Mouse (Mus musculus): ENCODE data around the gene Cass4.

Cass4 gene

DNA sequence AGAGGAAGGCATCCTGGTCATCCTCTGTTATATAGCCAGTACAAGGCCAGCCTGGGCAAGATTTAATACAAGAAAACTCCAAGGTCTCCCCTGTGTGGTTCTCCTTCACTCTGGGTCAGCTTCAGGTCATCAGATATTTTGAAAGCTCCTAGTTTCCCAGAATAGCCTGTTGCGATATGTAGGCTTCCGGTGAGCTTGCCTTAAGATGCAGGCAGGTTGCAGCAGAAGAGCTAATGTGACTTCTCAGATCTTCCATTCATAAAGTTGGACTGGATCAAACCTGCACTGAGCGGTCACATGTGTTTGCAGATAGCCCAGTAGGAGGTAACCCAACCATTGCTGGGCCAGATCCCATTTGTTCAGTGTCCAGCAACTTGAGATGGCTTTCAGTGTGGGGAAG lies 8.9 kb upstream of the Cass4 start:
- no peak for DNase-seq (ENCODE audit: low spot score in 2 of 2)

DNA sequence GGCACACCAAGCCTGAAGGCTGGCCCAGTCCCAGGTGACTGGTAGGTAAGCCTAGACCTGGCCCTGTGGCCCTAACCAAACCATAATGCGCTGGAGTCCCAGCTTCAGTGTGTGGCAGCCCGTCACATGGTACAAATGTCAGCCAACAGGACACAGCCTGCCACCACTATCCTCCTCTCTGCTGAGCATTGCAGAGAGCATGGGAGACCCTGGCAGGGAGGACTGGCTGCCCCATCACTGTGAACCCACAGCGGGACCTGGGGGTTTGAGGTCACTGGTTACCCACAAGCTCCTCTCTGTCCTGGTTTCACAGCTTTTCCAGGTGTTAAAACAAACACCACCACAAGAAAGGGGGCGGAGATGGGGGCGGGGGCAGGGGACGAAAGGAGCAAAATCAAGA lies 3.3 kb upstream of the Cass4 start:
- DNase-seq (ENCODE audit: low spot score in 2 of 2), result no peak

- DNase-seq (ENCODE audit: low spot score in 2 of 2), result no peak
Observed at GRCm38 (mm10) chr2:172392041-172392521, 1.5 kb upstream of the Cass4 start.

DNA sequence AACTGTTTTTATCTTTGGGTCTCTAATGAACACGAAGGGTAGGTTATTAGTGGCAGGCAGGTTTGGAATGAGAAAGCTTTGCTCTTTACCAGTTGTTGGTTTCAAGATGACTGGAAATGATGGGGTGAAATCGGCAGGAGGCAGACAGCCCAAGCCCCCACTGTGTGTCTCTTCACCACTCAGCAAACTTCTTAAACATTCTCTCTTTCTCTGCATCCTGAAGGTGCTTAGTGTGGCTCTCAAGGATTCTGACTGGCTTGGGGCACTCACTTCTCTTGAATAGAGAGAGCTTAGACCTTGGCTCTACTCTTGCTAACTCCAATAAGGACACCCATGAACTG lies 428 bp downstream of the Cass4 start:
- no peak for DNase-seq (ENCODE audit: low spot score in 2 of 2)

DNA sequence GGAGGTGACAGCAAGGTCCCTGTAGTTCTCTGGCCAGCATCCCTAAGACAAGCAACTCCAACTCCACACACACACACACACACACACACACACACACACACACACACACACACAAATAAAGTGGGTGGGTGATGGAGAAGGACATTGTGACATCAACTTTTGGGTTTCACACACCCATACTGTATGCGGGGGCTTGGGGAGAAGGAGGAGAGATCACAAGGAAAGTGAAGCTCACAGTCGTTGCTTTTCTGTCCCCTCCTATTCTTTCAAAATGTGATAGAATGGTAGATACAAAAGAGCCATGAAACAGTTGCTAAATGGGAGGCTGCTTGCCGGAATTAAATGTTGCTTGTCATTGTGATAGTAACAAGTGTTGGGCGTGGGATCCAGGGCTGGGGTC lies 1.1 kb downstream of the Cass4 start:
- no peak for DNase-seq (ENCODE audit: low spot score in 2 of 2)

DNA sequence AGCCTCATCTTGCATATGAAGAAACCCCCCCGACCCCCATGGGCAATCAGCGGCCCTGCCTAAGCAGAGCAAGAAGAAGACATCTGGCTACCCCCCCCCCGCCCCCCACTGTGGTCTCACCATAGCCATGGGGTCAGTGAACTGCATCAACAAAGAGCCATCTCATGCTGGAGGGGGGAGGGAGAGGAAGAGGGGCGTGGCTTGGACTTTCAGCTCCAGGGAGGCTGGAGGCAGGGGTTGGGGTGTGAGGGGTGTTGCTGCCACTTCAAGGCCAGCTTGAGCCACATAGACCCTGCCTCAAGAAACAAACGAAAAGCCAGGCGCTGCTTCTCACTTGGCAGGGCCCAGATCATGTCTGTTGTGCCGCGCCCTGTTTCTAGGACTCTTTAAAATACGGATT lies 2.4 kb downstream of the Cass4 start:
- DNase-seq (ENCODE audit: low spot score in 2 of 2), result no peak

DNA sequence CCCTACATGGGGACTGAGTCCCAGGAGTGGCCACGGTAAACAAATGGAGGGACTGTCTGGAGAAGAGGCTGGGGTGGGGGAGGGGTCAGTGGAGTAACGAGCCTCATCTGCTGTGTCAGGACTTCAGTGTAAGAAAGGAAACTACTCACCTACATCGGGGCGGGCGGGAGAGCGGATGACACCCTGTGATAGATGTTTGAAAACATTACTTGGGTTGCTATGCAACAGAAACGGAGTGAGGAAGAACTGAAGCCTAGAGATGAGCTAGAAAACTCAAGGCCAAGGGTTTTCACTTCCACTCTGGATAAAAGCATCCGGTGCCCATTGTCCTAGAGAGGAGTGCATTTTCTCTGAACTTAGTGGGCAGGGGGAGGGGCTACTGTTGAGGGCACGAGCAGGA lies 6.3 kb downstream of the Cass4 start:
- DNase-seq (ENCODE audit: low spot score in 2 of 2), result no peak

DNA sequence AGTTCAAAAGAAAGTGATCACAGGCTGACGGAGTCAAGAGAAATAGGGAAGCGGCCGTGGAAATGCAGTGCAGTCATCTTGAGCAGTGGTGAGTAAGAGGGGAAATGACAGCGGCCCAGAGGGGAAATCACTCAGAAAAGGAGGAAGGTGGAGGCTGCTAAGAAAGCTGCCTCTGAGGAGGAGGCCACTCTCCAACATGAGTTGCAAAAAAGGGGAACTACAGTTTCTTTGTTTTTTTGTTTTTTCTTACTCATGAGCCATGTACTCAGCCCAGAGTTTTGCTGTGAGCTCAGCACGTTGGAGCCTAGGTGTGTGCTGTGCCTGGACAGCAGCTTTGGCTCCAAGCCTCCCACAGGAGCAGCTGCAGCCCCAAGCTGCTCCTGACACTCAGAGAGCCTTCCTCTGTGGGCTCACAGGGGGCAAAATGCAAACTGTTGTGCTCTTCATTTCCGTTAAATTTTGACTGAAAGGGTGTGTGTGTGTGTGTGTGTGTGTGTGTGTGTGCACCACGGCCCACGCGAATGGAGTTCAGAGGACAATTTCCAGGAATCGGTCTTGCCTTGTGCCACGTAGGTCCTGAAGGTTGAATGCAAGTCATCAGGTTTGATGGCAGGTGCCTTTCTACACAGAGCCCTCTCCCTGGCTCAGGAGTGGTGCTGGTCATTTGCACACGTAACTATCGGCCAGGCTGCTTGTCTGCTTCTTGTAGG lies 7.7 kb downstream of the Cass4 start:
- DNase-seq (ENCODE audit: low spot score in 2 of 2), result peak in 1 of 2 experiments; percentile 34

DNA sequence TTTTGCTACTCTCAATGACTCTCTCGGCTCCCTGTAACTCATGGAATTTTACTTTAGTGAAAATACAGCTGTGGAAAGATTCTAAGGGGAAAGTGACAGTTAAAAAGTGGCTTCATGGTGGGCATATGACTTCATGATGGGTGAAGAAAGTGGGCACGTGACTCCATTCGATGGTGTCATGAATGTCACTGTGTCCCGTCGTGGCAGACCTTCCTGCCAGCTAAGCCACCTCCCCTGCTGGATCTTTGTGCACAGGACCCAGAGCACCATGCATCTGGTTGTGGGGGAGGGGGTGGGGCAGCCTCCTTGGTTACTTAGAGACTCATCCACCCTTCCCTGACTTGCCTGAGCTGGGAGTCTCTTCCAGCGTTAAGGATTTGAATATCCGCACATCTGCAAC lies 10.6 kb downstream of the Cass4 start:
- DNase-seq (ENCODE audit: low spot score in 2 of 2), result no peak

DNA sequence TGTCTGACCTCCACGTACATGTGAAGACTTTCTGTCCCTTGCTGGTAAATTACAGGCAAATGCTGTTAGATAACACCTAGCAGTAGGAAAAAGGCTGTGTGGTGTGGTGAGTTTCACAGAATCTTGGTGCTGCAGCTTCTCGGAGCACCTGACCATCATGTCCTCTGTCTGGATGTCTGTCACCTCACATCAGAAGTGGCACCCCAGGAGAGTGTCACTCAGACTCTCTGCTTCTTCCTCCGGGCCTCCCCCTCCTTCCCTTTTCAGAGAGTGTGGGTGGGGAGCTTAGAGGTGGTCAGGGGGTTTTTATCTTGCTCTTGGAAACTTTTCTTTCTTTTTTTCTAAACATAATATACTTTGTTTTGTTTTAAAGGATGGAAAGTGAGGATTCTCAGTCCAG lies 11.4 kb downstream of the Cass4 start:
- no peak for DNase-seq (ENCODE audit: low spot score in 2 of 2)

DNA sequence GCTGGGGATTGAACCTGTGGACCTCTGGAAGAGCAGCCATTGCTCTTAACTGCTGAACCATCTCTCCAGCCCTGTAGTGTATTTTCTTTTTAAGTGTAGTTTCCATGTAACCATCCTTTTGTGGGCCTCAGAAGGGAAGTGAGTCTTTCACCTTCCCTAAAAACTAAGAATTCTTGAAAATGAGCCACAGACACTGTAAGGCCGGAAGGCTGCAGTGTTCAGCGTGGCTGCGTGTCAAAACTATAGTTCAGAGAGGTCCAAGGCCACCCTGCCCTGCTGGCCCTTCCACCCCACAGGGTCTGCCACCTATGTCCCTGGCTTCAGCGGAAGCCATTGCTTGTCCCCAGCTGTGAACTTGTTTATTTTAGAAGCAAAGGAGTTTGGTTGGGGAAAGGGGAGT lies 12.6 kb downstream of the Cass4 start:
- DNase-seq (ENCODE audit: low spot score in 2 of 2), result no peak

DNA sequence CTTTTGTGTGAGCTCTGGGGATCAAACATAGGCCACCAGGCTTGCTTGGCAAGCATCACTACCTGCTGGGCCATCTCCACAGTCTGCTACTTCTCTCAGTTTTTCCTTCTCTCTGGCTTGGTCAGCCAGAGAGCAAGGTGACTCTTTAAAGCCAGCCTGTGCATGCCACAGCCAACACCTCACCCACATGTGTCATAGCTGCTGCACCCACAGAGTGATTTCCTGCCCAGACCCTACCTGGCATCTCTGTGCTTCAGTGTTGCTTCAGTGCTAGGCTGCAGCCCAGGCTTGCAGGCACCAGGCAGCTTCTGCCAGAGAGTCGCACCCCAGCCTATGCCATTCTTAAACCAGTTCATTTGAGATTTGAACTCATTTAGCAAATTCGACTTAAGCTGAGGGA lies 13.9 kb downstream of the Cass4 start:
- DNase-seq (ENCODE audit: low spot score in 2 of 2), result no peak

- no peak for DNase-seq (ENCODE audit: low spot score in 2 of 2)
Observed at GRCm38 (mm10) chr2:172410686-172411085, 17.1 kb downstream of the Cass4 start.

DNA sequence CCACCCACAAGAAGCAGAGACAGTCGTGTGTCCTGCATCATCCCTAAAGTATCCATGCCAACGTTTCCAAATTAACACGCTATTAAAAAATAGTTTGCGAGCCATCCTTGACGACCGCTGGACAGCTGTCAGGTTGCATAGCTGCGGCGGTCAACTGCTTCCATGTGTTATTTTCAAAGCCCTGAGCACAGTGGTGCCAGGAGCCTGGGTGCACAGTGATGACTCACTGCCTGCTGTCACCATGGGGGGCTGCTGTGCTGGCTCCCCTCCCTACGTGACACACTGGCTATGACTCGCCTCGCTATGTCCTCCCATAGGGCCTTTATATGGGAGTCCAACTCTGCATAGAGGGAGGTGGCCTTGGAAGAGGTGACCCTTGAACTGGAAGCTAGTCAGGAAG lies 17.5 kb downstream of the Cass4 start:
- DNase-seq (ENCODE audit: low spot score in 2 of 2), result no peak

- no peak for DNase-seq (ENCODE audit: low spot score in 2 of 2)
Observed at GRCm38 (mm10) chr2:172412454-172412853, 18.9 kb downstream of the Cass4 start.

GRCm38 (mm10) chr2:172413273-172413672 lies 19.7 kb downstream of the Cass4 start:
- DNase-seq (ENCODE audit: low spot score in 2 of 2), result no peak

DNA sequence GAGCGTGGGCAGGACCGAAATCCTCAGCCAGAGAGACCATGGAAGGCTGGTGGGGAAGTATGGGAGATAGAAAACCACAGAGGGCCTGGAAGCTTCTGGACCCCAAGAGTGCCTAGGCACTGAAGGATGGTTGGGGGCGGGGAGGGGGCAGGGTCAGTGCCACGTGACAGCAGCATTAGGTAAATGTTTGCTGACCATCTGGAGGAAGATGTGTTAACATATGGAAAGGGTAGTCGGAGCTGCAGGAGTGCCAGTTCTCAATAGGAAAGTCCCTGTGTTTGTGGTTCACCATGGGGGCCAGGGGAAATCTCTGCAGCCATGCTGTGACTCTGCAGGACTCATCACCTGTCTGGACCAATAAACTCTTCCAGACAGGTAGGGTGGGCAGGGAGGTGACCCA lies 20.3 kb downstream of the Cass4 start:
- DNase-seq (ENCODE audit: low spot score in 2 of 2), result no peak

DNA sequence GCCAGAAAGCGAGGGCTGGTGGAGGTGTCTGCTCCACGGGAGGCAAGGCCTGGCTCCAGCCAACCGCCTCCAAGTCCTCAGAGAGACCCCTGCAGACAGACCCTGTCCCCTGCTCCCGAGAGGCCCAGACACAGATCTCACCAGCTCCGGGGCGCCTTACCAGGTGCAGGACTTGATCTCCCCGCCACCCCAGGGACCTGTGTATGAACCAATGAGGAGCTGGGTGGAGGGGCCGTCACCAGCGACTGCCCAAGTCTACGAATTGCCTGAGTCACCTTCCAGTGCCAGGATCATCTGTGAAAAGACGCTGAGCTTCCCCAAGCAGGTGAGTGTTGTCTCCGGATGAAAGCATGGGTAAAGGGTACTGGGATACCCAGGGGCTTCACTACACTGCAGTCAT lies 22.6 kb downstream of the Cass4 start:
- DNase-seq (ENCODE audit: low spot score in 2 of 2), result no peak

- no peak for DNase-seq (ENCODE audit: low spot score in 2 of 2)
Observed at GRCm38 (mm10) chr2:172416876-172417275, 23.3 kb downstream of the Cass4 start.

DNA sequence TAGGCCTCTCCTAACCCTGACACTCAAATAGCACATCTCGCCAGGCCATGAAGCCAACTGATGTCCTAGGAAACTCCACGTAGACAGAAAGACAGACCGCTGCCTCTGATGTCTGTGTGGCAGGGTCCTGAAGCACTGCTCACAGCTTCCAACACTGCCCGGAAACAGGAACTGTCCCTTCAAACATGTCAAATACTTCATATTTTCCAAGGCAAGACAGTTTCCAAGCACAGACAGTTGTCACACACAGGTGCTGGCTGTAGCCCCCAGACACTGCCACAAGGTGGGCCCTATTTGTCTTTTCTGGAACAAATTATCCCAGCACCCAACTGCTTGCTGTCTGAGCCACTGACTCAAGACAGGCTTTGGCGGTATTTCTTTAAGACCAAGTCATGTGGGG lies 24.6 kb downstream of the Cass4 start:
- no peak for DNase-seq (ENCODE audit: low spot score in 2 of 2)

DNA sequence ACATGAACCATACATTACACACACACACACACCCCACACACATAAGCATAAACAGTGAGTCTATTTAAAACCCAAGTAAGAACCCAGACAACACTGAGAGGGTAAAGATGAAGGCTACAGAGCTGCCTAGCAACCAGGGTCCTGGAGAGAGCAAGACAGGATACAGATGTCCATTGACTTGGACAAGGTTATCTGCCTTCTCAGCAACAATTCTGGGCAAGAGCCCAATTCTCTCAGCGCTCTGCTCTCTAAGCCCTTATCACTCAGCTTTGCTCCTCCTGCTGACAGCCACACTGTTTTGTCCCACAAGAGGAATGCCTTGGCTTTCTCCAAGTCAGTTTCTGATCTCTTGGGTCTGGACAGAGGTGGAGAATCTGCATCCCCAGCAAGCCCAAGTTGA lies 37.0 kb downstream of the Cass4 start:
- DNase-seq (ENCODE audit: low spot score in 2 of 2), result no peak

DNA sequence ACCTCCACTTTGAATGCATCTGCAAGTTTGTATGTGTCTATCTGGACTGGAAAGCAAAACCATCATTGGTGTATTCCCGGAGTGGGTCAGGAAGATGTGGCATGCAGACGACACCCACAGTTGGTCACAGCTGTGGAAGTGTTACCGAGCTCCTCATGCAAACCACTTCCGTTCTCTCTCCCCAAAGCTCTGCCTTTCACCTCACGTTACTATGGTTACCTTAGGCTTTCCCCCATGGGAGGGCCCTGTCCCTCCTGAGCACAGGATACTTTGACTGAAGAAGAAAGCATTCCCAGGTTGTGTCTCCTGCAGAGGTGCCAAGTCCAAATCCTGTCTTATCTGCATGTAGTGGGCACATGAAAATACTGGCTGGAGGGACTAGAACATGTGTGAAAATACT lies 40.2 kb downstream of the Cass4 start:
- peak in 1 of 2 experiments; percentile 47 for DNase-seq (ENCODE audit: low spot score in 2 of 2)

DNA sequence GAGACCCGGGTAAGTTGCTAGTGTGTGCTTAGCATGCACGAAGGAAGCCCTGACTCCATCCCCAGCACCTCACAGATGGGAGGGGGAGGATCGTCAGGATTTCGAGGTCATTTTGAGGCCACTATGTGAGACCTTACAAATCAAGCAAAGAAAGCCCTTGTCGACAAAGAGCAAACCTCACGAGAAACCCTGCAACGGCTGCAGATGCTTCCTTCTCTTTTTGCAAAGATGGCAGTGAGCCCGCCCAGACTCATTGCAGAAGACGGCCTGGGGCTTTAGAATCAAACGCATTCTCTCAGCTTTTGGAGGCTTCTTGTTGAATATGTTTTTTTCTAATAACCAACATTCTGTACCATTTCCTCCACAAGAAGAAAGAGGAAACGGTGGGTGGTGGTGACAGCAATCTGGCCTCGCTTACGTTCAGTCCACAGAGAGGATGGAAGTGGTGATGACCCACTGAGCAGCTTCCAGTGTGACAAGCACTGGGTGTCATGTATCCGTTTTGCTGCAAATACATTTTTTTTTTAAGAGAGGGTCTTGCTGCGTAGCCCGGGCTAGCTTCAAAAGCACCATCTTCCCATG lies 43.9 kb downstream of the Cass4 start:
- peak in 1 of 2 experiments; percentile 8 for DNase-seq (ENCODE audit: low spot score in 2 of 2)
